Mouse (Mus musculus): ENCODE measurements around the gene Krt20. TPM values are rescaled to one million over a fixed set of nuclear protein-coding genes. Genes with fewer than 3 reads are reported as not detected.

The Krt20 gene
- polyA plus RNA-seq, 1 experiment = not detected

- TF ChIP-seq CTCF (IDR thresholded peaks at IDR 0.05; ENCODE audit: borderline replicate concordance, extremely low read depth, insufficient read depth, insufficient read length) (no peak), POLR2A (IDR thresholded peaks at IDR 0.05; ENCODE audit: borderline replicate concordance, extremely low read depth, insufficient read depth, insufficient read length, poor library complexity, severe bottlenecking) (no peak)
Measured at GRCm38 (mm10) chr11:99454759-99455158, 16.8 kb upstream of the Krt20 start.

DNA sequence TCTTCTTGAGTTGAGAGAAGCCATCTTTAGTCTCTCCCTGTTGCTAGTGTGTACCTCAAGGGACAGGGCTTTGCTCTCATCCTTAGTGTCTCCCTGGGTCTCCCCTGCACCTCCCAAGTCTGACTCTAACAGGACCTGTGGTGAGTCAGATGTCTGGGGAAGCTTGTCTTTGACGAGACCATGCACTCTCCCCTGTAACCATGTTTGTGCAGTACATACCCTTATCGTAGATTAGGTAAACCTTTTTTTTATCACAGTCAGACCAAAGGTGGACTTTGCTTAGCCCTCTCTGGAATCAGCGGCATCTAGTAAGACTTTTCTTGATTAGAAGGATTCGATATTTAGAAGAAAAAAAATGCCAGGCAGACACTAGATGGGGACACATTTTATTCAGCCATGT, 16.1 kb upstream of the Krt20 start:
- TF ChIP-seq CTCF (IDR thresholded peaks at IDR 0.05; ENCODE audit: borderline replicate concordance, extremely low read depth, insufficient read depth, insufficient read length) (no peak), POLR2A (IDR thresholded peaks at IDR 0.05; ENCODE audit: borderline replicate concordance, extremely low read depth, insufficient read depth, insufficient read length, poor library complexity, severe bottlenecking) (no peak)
- DNase-seq (ENCODE audit: low read depth) = no peak

More at GRCm38 (mm10) chr11:99454759-99455158, 16.8 kb upstream of the Krt20 start:
- DNase-seq (ENCODE audit: low read depth) = no peak

- no peak for DNase-seq (ENCODE audit: low read depth)
- no peak for TF ChIP-seq CTCF (IDR thresholded peaks at IDR 0.05; ENCODE audit: borderline replicate concordance, extremely low read depth, insufficient read depth, insufficient read length)
- no peak for TF ChIP-seq POLR2A (IDR thresholded peaks at IDR 0.05; ENCODE audit: borderline replicate concordance, extremely low read depth, insufficient read depth, insufficient read length, poor library complexity, severe bottlenecking)
Measured at GRCm38 (mm10) chr11:99448769-99449168, 10.8 kb upstream of the Krt20 start.

- TF ChIP-seq CTCF (IDR thresholded peaks at IDR 0.05; ENCODE audit: borderline replicate concordance, extremely low read depth, insufficient read depth, insufficient read length) (no peak), POLR2A (IDR thresholded peaks at IDR 0.05; ENCODE audit: borderline replicate concordance, extremely low read depth, insufficient read depth, insufficient read length, poor library complexity, severe bottlenecking) (no peak)
- no peak for DNase-seq (ENCODE audit: low read depth)
Measured at GRCm38 (mm10) chr11:99441220-99441619, 3.3 kb upstream of the Krt20 start.

DNA sequence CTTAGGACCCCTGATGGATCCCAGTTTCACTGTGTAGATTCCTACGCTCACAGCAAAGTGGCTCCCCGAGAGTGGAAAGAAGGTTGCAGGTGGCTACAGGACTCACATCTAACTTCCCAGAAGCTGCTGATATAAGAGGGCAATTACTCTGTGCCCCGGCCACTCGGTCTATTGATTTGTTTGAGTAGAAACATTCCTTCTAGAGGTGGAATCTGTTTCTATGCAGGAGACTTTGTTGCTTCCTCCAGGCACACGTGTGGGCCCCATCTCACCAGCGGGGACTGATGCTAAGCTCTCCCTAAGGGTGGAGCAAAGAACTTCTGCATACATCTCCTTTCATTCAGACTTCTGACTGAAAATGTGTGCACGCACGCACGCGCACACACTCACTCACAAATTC, 1.5 kb upstream of the Krt20 start:
- TF ChIP-seq CTCF (IDR thresholded peaks at IDR 0.05; ENCODE audit: borderline replicate concordance, extremely low read depth, insufficient read depth, insufficient read length) (no peak), POLR2A (IDR thresholded peaks at IDR 0.05; ENCODE audit: borderline replicate concordance, extremely low read depth, insufficient read depth, insufficient read length, poor library complexity, severe bottlenecking) (no peak)
- DNase-seq (ENCODE audit: low read depth) = no peak

GRCm38 (mm10) chr11:99436625-99437024, 1.3 kb downstream of the Krt20 start:
- no peak for DNase-seq (ENCODE audit: low read depth)
- TF ChIP-seq CTCF (IDR thresholded peaks at IDR 0.05; ENCODE audit: borderline replicate concordance, extremely low read depth, insufficient read depth, insufficient read length) (no peak), POLR2A (IDR thresholded peaks at IDR 0.05; ENCODE audit: borderline replicate concordance, extremely low read depth, insufficient read depth, insufficient read length, poor library complexity, severe bottlenecking) (no peak)

- no peak for TF ChIP-seq POLR2A (IDR thresholded peaks at IDR 0.05; ENCODE audit: borderline replicate concordance, extremely low read depth, insufficient read depth, insufficient read length, poor library complexity, severe bottlenecking)
- peak; percentile 28; the same call in 1 of the 2 replicates for TF ChIP-seq CTCF (IDR thresholded peaks at IDR 0.05; ENCODE audit: borderline replicate concordance, extremely low read depth, insufficient read depth, insufficient read length)
- DNase-seq (ENCODE audit: low read depth) = peak; percentile 85
Measured at GRCm38 (mm10) chr11:99430670-99431069, 7.3 kb downstream of the Krt20 start.

DNA sequence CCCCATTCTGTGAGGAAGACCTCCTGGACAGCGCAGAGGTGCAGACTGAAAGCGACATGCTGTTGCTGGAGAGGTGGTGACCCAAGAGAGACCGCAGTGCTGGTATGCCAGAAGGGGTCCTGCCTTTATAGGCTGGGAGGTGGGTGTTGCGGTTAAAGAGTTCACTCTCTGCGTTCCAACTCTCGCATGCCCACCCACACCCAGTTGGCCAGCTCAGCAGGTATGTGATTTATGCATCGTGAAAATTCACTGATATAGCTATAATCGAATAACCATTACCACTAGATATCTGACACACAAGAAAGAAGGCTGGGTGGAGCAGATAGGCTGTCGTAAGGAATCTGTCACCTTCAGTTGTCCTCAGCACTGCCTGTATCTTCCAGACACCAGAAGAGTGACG, 15.8 kb downstream of the Krt20 start, which contains the start of gene Krt12:
TSS of gene Krt12 (minus strand) at position 101 of the 400 bp plus-strand sequence.
- TF ChIP-seq CTCF (IDR thresholded peaks at IDR 0.05; ENCODE audit: borderline replicate concordance, extremely low read depth, insufficient read depth, insufficient read length) (no peak), POLR2A (IDR thresholded peaks at IDR 0.05; ENCODE audit: borderline replicate concordance, extremely low read depth, insufficient read depth, insufficient read length, poor library complexity, severe bottlenecking) (no peak)
- no peak for DNase-seq (ENCODE audit: low read depth)

DNA sequence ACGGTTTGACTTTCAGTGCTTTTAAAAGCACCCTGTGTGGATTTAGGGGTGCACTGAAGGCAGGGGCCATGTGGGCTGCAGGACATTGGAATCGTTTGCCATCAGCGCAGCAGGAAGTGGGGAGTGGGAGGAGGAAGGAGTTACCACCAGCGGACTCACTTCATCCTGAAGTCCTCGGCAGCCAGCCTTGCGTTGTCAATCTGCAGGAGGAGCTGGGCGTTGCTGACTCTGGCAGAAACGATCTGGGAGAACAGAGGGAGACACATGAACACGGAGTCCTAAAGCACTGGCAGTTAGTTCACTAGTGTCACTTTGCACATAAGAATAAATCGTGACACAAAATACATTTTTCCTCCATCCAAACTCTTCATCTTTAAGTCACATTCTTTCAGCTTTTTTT, 17.4 kb downstream of the Krt20 start:
- no peak for TF ChIP-seq CTCF (IDR thresholded peaks at IDR 0.05; ENCODE audit: borderline replicate concordance, extremely low read depth, insufficient read depth, insufficient read length)
- no peak for TF ChIP-seq POLR2A (IDR thresholded peaks at IDR 0.05; ENCODE audit: borderline replicate concordance, extremely low read depth, insufficient read depth, insufficient read length, poor library complexity, severe bottlenecking)
- no peak for DNase-seq (ENCODE audit: low read depth)

DNA sequence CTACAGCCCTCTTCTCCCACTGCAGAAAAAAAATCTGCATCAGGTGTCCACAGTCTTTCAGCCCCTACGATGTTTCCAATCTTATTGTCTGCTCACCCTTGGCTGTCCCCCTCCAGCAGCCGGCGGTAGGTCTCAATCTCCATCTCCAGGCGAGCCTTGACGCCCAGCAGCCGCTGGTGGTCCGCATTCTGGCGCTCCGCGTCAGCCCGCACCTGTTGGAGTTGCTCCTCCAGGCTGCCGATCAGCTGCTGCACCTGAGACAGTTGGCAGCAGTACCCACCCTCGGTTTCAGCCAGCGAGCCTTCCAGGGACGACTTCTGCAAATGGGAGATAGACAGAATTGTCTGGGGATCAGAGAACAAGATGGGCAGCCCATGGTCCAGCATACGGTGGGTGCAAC, 20.1 kb downstream of the Krt20 start:
- DNase-seq (ENCODE audit: low read depth) = no peak
- no peak for TF ChIP-seq CTCF (IDR thresholded peaks at IDR 0.05; ENCODE audit: borderline replicate concordance, extremely low read depth, insufficient read depth, insufficient read length)
- TF ChIP-seq POLR2A (IDR thresholded peaks at IDR 0.05; ENCODE audit: borderline replicate concordance, extremely low read depth, insufficient read depth, insufficient read length, poor library complexity, severe bottlenecking) = no peak

DNA sequence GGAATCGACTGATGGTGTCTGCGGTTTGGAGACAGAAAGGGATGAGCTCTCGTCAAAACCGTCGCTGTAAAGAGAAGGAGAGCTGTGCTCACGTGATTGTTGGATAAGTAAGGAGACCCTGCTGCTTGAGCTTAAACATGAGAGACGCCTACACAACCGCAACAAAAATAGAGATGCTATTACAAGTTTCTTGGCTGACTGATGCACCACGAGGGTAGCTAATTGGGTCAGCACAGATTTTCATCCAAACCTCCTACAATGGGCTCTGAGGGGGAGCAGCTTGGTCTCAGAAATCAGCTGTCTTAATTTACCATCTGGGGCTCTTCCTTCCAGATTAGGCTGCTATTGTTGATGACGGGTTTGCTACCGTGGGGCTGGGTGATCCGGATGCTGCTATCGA, 21.0 kb downstream of the Krt20 start:
- TF ChIP-seq POLR2A (IDR thresholded peaks at IDR 0.05; ENCODE audit: borderline replicate concordance, extremely low read depth, insufficient read depth, insufficient read length, poor library complexity, severe bottlenecking) = no peak
- TF ChIP-seq CTCF (IDR thresholded peaks at IDR 0.05; ENCODE audit: borderline replicate concordance, extremely low read depth, insufficient read depth, insufficient read length) = no peak
- peak; percentile 51 for DNase-seq (ENCODE audit: low read depth)

DNA sequence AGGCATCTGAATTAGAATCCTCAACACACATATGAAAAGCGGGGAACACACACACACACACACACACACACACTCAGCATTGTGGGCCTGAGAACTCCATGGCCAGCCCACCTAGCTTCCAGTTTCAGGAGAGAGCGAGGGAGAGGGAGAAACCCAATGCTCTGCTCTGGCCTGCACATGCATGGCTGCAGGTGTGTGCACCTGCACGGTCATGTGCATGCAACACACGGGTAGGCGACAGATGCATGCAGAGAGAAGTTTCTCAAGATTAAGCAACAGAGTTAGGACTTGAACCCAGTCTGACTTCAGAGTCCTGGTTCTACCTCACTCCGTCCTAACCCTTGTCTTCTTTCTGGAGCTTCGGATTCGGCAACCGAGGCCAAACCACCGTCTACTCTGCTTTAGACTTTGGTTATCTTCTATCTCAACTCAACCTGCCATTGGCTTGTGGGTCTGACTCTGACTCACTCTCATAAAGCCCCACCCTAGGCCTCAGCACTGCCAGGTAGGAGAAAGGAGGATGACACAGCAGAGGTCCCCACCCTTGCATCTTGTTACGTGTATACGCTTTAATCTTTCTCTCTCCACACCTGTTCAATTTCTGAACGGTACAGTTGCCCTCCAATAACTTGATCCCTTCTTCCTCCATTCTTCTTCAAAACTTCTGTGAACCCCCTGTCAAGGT, 23.3 kb downstream of the Krt20 start:
- TF ChIP-seq CTCF (IDR thresholded peaks at IDR 0.05; ENCODE audit: borderline replicate concordance, extremely low read depth, insufficient read depth, insufficient read length) = no peak
- TF ChIP-seq POLR2A (IDR thresholded peaks at IDR 0.05; ENCODE audit: borderline replicate concordance, extremely low read depth, insufficient read depth, insufficient read length, poor library complexity, severe bottlenecking) = no peak
- no peak for DNase-seq (ENCODE audit: low read depth)
